Mouse (Mus musculus) stomach, postnatal 0 days (tissue): Measurements from ENCODE around the gene Ppef2.

Experiments used
- CTCF ChIP-seq: IDR thresholded peaks from 2 replicates; pipeline ENCODE4 v1.5.1; 2016; ENCODE audit warnings: antibody characterized with exemption, low read depth, mild to moderate bottlenecking, moderate library complexity
- EP300 ChIP-seq: optimal IDR thresholded peaks from 2 replicates; pipeline ENCODE3; 2016; ENCODE audit warnings: antibody characterized with exemption

- TF ChIP-seq CTCF = no peak
- no peak for TF ChIP-seq EP300
These were observed 50.9 kb downstream of the Ppef2 start for GRCm38 (mm10) chr5:92205184-92205583.
